Mouse (Mus musculus) G1E (cell line): Measurements from ENCODE around the gene Rex1bd. TPM values are rescaled to one million over a fixed set of nuclear protein-coding genes. Genes with fewer than 3 reads are reported as not detected.

Experiments used
- ATAC-seq: 2 replicates; pipeline ENCODE4 v1.8.0; 2016; ENCODE audit warnings: mild to moderate bottlenecking; ENCODE audit not compliant: insufficient number of reproducible peaks, poor library complexity, low FRiP score, severe bottlenecking; ENCODE audit errors: extremely low read depth
- DNase-seq: peaks from one replicate; pipeline ENCODE4 v3.0.0; 2012; ENCODE audit warnings: low spot score
- H3K27me3 ChIP-seq: 2 replicates; pipeline ENCODE4 v1.6.1; 2012; ENCODE audit warnings: mild to moderate bottlenecking, low read length, inconsistent platforms; ENCODE audit not compliant: insufficient read depth
- H3K36me3 ChIP-seq: replicated peaks from 2 replicates; pipeline ENCODE3; 2012; ENCODE audit warnings: mild to moderate bottlenecking, inconsistent platforms
- H3K4me1 ChIP-seq: 2 replicates; pipeline ENCODE4 v1.6.1; 2012; ENCODE audit warnings: low read depth, low read length, inconsistent platforms, mixed read lengths; ENCODE audit not compliant: insufficient read depth
- H3K4me3 ChIP-seq: 2 replicates; pipeline ENCODE4 v1.5.1; 2012; ENCODE audit warnings: low read depth, mild to moderate bottlenecking, inconsistent platforms, low read length, moderate library complexity, mixed read lengths
- H3K9me3 ChIP-seq: replicated peaks from 2 replicates; pipeline ENCODE4 v1.6.1; 2012; ENCODE audit warnings: inconsistent platforms
- CTCF ChIP-seq: IDR thresholded peaks from 2 replicates; pipeline ENCODE4 v1.5.1; 2012; ENCODE audit warnings: low read depth, low read length, inconsistent platforms, mixed read lengths
- GATA1 ChIP-seq: IDR thresholded peaks from 2 replicates; pipeline ENCODE4 v1.6.1; 2012; ENCODE audit warnings: borderline replicate concordance, low read length, inconsistent platforms, mixed read lengths
- GATA2 ChIP-seq: IDR thresholded peaks from 2 replicates; pipeline ENCODE4 v1.6.1; 2012; ENCODE audit warnings: low read depth, low read length, inconsistent platforms, borderline replicate concordance
- POLR2AphosphoS5 ChIP-seq: IDR thresholded peaks from 2 replicates; pipeline ENCODE4 v1.6.1; 2012; ENCODE audit warnings: low read depth, low read length, inconsistent platforms; ENCODE audit not compliant: insufficient replicate concordance
- TAL1 ChIP-seq: conservative IDR thresholded peaks from 2 replicates; pipeline ENCODE4 v1.6.1; 2012; ENCODE audit warnings: low read depth, low read length, inconsistent platforms, mixed read lengths
- polyA plus RNA-seq: library from polyadenylated mRNA; stranded (reverse); fragments of >175 nt; gene quantifications from 2 replicates; pipeline ENCODE4 v1.2.3, GENCODE M21; 2012
- total RNA-seq, 2 experiments: library from RNA; stranded (forward) in 1 of 2; stranded (reverse) in 1 of 2; fragments of 200-1000 nt in 1 of 2; fragments of >200 nt in 1 of 2; fragmentation: Nextera tagmentation in 1 of 2; gene quantifications; 2 replicates each; pipeline ENCODE4 v1.2.3; 2014 to 2017

Rex1bd gene
- total and polyA plus RNA-seq, 3 experiments, result 44.2 to 187 (median 86.9) TPM

DNA sequence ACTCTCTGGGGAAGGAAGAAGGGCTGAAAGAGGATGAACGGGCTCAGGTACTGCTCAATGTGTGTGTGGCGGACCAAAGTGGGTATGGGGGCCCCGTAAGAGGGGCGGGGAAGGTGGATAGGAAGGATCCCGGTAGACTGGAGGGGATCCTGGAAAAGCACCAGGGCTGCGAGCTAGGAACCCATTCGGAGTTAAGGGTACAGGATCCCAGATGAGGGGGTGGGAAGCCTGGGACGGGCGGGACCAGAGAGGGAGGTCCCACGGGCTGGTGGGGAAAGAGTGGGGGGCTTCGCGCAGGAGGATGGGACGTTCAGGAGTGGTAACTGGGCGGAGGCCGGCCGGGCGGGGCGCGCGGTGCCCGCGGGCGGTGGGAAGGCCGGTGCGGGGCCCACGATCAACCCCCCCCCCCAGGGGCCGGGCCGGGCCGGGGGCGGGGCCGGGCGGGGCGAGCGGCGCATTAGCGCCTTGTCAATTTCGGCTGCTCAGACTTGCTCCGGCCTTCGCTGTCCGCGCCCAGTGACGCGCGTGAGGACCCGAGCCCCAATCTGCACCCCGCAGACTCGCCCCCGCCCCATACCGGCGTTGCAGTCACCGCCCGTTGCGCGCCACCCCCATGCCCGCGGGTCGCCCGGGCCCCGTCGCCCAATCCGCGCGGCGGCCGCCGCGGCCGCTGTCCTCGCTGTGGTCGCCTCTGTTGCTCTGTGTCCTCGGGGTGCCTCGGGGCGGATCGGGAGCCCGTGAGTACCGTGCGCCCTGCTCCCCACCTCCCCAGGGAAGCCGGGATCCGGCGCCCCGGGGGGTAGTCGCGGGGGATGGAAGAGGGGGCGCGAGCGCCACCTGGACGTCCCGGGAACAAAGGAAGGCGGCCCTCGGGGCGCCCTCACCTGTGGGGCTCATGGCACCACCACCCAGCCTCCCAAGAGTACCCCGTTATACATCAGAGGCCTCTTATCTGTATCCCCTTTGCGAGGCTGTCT lies 13.6 kb downstream of the Rex1bd start, which contains the start of gene Crlf1:
Gene Crlf1, plus strand, starts transcription at position 495 of the 977 bp plus-strand sequence.
- TF ChIP-seq GATA2, result no peak
- TF ChIP-seq CTCF, result no peak
- TF ChIP-seq POLR2AphosphoS5, result no peak
- no peak for TF ChIP-seq TAL1
- TF ChIP-seq GATA1, result no peak
- DNase-seq (no peak), ATAC-seq (no peak)
- no peaks in the 10 kb centered on the region for H3K9me3 ChIP-seq
- H3K4me1 ChIP-seq, result peaks cover 30% of the 10 kb centered on the region
- H3K4me3 ChIP-seq, result peak within 1 kb of the TSS; percentile 67; the same call in 1 of the 2 replicates
- peaks cover 98% of the 10 kb centered on the region for H3K27me3 ChIP-seq
- no peaks in the 10 kb centered on the region for H3K36me3 ChIP-seq

DNA sequence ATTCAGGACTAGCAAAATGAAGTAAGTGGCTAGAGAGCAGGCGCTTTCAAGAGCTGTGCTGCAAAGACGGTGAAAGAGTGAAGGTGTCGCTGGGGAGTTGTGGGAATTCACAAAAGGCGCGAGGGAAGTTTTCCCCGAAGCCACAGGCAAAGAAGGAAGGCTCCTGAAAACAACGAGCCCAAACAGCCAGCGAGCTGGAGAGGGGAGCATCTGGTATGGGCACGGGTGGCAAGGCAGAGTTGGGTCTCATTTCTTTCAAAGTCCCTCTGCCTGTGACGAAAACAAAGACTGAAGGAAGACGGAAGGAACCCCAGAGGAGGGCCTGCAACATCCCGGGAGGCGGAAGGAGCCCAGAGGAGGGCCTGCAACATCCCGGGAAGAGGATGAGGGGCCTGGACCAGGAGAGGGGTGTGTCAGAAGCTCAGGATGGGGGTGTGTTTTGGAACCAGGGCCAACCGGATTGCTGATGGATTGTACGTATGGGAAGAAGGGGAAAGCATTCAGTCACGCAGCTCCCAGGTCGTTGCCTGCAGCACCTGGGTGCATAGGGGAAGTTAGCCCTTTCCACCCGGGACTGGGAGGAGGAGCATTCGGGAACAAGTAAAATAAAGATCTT lies 15.6 kb downstream of the Rex1bd start:
- Histone ChIP-seq H3K4me3 (no peak overlapping the region), H3K4me1 (peaks cover 45% of the 10 kb centered on the region), H3K36me3 (no peaks in the 10 kb centered on the region), H3K27me3 (peaks cover 98% of the 10 kb centered on the region), H3K9me3 (no peaks in the 10 kb centered on the region)
- ATAC-seq (no peak), DNase-seq (no peak)
- TF ChIP-seq CTCF (no peak), GATA1 (no peak), GATA2 (no peak), POLR2AphosphoS5 (no peak), TAL1 (no peak)

DNA sequence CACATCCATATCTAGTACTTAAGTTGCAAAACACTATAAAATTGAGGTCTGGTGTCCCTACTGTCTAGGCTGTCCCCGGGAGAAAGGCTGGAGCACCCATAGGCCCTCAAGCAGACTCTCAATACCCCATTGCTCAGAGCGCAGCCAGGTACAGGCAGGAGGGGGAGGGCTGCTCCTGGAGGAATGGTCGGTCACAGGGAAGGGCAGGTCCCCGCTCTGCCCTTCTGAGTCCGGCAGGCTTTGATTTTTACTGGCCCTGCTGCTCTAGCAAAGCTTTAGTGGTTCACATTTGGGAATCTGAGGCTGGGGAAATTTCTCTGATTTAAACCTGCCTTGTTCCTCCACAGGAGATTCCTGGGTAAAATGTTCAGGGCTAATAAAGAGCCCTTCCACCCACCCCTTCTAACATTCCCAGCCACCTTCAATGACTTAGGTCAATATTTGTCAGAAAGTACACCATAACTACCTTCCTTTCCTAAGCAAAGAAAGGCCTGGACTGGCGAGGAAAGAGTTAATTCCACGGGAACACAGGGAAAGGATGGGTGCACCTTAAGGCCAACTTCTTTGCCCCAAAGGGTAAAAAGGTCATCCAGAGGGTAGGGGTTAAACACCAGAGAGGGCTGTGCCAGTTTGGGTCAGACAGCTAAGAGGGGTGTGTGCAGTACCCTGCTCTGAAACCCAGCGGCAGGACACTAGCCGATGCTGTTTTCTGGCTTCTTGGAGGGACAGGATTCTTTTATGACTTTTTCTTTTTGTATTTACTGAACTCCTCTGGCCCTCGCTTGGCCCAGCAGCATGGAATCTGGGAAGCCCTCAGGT lies 16.3 kb downstream of the Rex1bd start:
- ATAC-seq (no peak), DNase-seq (no peak)
- peaks cover 47% of the 10 kb centered on the region for H3K4me1 ChIP-seq
- H3K36me3 ChIP-seq, result no peaks in the 10 kb centered on the region
- H3K9me3 ChIP-seq, result no peaks in the 10 kb centered on the region
- H3K27me3 ChIP-seq, result peaks cover 98% of the 10 kb centered on the region
- no peak for TF ChIP-seq GATA1
- no peak for TF ChIP-seq TAL1
- TF ChIP-seq GATA2, result no peak
- TF ChIP-seq CTCF, result no peak
- TF ChIP-seq POLR2AphosphoS5, result no peak
- no peak overlapping the region for H3K4me3 ChIP-seq

DNA sequence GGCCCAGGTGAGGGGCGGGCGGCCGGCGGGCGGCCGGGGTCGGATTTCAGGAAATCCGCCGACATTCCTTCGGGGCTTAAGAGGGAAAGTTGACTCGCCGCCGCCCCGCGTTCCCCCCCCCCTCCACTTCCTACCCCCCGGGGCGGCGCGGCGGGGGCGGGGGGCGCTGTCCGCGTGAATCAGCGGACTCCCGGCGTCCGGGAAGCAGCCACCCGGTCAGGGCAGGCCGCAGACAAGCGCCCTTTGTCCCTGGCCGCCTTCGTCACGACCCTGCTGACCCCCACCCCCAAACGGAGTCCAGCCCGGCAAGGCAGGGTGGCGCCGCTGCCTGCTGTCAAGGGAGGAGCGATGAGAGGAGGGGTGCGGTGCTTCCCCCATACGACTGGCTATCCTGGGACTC lies 17.0 kb downstream of the Rex1bd start:
- Histone ChIP-seq H3K36me3 (no peaks in the 10 kb centered on the region), H3K9me3 (no peaks in the 10 kb centered on the region), H3K27me3 (peaks cover 98% of the 10 kb centered on the region), H3K4me3 (no peak overlapping the region), H3K4me1 (peaks cover 47% of the 10 kb centered on the region)
- no peak for TF ChIP-seq GATA2
- TF ChIP-seq POLR2AphosphoS5, result no peak
- no peak for TF ChIP-seq CTCF
- no peak for TF ChIP-seq GATA1
- TF ChIP-seq TAL1, result no peak
- ATAC-seq (no peak), DNase-seq (no peak)

DNA sequence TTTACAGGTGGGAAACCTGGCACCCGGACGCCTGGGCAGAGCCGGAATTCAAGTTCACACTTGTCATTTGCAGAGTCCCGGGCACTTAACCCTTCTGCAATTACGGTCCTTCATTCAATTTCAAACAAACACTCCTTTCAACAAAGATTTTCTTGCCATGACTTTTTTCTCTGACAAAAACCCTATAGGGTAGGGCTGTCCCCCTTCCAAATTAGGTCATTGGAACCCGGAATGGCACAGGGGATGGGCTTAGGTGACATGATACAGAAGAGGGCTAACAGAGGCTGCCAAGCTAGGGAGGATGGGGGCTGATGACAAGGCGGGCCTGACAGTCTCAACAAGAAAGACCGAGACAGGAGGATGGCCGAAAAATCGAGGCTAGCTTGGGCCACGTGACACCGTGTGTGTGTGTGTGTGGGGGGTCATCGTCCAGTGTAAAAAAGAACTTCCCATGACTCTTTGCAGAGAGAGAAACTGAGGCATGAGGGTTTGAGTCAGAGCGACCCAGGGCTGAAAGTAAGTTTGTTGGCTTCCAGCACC lies 17.6 kb downstream of the Rex1bd start:
- TF ChIP-seq TAL1 (no peak), POLR2AphosphoS5 (no peak), CTCF (no peak), GATA2 (no peak), GATA1 (no peak)
- no peaks in the 10 kb centered on the region for H3K36me3 ChIP-seq
- H3K4me1 ChIP-seq, result peaks cover 52% of the 10 kb centered on the region
- DNase-seq (no peak), ATAC-seq (no peak)
- H3K27me3 ChIP-seq, result peaks cover 98% of the 10 kb centered on the region
- no peak overlapping the region for H3K4me3 ChIP-seq
- H3K9me3 ChIP-seq, result no peaks in the 10 kb centered on the region
